Mouse (Mus musculus): ENCODE results near the gene Wdr18.

DNA sequence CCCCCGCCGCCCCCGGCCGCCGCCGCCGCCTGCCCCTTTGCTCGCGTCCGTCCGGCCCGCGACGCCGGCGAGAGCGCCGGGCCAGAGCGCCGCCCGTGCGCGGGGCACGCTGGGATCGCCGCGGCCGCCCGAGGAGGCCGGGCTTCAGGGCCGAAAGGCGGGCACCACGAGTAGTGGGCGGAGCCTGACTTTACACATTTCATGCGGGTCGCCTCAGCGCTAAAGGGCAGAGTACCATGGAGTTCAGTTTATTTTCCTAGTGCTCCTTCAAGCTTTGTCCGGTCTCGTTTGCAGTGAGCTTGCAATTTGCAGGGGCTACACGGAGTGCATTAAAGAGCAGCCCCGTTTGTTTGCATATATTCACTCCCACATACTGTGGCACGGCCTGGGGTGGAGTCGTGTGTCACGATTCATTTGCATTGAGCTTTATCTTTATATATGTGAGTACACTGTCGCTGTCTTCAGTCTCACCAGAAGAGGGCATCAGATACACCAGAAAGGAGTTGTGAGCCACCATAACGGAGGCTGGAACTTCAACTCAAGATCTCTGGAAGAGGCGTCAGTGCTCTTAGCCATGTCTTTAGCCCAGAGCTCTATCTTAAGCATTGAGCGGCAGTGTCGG, 24.4 kb downstream of the Wdr18 start, which contains the start of gene Tmem259:
- TF ChIP-seq CTCF (IDR thresholded peaks at IDR 0.05; ENCODE audit: low read depth, low read length), result peak; percentile 53; the same call in 1 of the 2 replicates
- no peak for TF ChIP-seq POLR2A (IDR thresholded peaks at IDR 0.05; ENCODE audit: borderline replicate concordance, low read depth, low read length)
